Mouse (Mus musculus) gastrocnemius, postnatal 36 days (tissue): ENCODE data around the gene Kif27. TPM values are rescaled to one million over a fixed set of nuclear protein-coding genes. Genes with fewer than 3 reads are reported as not detected.

ENCODE experiments used
- DNase-seq, 2 experiments: peaks; one replicate each; pipeline ENCODE4 v3.0.0; 2022
- intact Hi-C: fragments of 180-260 bp; cut with DNase I; formaldehyde crosslinking; loops from one replicate; pipeline ENCODE4 v1.15.1; 2025
- microRNA-seq, 2 experiments: library from miRNA; unstranded; fragments of <30 nt; microRNA quantifications; one replicate each; pipeline ENCODE4 v1.2.0; 2021
- total RNA-seq, 2 experiments: library from RNA; stranded (reverse); gene quantifications; 2 replicates each; pipeline ENCODE4 v1.2.3; 2021

The Kif27 gene
- total RNA-seq, 2 experiments from 2014 or later, result not detected

GRCm38 (mm10) chr13:58287822-58288221 is 71.1 kb downstream of the Kif27 start:
- intact Hi-C loops, result loop anchor here (2.0 to 5.0 kb wide), 3 partner anchors 101 to 301 kb away; no protein-coding TSS in a partner anchor

GRCm38 (mm10) chr13:58283466-58283865 is 75.5 kb downstream of the Kif27 start:
- intact Hi-C loops, result no loop called here
- DNase-seq, result no peak

More at GRCm38 (mm10) chr13:58287822-58288221, 71.1 kb downstream of the Kif27 start:
- DNase-seq, result peak; percentile 63 to 84

- intact Hi-C loops, result no loop called here
- no peak for DNase-seq
These were observed 77.0 kb downstream of the Kif27 start for GRCm38 (mm10) chr13:58281936-58282335.

- intact Hi-C loops, result no loop called here
- no peak for DNase-seq
These were observed 78.4 kb downstream of the Kif27 start for GRCm38 (mm10) chr13:58280528-58280927.

DNA sequence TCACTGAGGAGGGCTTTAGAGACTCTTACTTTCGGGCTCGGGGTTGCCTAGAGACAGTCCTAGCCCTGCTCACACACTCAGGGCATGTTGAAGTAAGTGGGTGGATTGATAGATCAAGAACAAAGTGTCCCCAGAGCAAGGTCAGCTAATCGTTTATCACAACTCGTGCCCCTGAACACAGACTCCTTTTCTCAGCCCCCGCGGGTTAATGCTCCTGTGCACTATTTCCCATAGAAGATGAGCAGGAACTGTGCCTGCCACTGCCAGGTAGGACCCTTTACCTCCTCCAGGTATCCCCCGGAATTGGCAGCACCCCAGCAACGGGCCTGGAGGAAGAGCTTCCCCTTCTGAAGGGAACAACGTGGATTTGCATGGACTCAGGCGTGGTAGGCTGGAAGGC is 82.7 kb downstream of the Kif27 start:
- intact Hi-C loops, result no loop called here
- DNase-seq, result no peak

- DNase-seq, result no peak
- intact Hi-C loops, result no loop called here
These were observed 83.3 kb downstream of the Kif27 start, which contains the start of gene Gkap1 for GRCm38 (mm10) chr13:58275599-58275998. TSS of gene Gkap1 (minus strand) at chr13:58275699.

GRCm38 (mm10) chr13:58275076-58275475 is 83.8 kb downstream of the Kif27 start:
- intact Hi-C loops, result no loop called here

DNA sequence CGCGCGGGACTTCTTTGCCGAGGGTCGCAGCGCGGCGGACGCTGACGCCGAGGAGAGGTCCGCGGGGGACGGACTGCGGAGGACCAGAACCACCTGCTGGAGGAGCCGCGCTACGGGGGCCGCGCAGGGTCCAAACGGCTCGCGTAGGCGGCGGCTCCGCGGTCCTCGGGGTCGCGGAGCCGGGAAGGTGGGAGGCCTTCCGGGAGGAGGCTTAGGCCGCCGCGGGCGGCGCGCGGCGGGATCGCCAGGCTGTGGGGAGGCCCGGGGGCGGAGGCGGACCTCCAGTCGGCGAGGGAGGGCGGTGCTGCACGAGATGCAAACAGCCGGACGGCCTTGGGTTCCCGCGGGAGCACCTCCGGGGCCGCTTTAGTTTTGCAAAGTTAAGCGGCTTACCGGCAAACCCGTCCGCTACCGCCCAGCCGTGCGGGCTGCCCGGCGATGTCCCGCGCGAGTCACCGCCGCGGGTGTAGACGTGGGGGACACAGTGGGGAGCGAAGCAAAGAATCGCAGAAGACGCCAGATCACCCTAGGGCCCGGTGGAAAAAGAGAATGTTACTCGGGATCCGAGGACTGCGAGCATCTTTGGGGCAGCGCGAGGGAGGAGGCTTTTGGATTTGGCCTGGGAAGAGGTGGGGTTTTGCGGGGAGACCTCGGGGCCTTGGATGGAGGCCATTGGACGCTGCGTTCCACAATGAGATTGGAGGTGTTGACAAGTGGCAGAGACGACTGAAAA is 84.5 kb downstream of the Kif27 start:
- intact Hi-C loops, result no loop called here
- DNase-seq, result peak; percentile 50 to 55

More at GRCm38 (mm10) chr13:58275076-58275475, 83.8 kb downstream of the Kif27 start:
- no peak for DNase-seq

GRCm38 (mm10) chr13:58273411-58274258 is 85.3 kb downstream of the Kif27 start:
- intact Hi-C loops, result no loop called here
- DNase-seq, result peak in 1 of 2 experiments; percentile 17

DNA sequence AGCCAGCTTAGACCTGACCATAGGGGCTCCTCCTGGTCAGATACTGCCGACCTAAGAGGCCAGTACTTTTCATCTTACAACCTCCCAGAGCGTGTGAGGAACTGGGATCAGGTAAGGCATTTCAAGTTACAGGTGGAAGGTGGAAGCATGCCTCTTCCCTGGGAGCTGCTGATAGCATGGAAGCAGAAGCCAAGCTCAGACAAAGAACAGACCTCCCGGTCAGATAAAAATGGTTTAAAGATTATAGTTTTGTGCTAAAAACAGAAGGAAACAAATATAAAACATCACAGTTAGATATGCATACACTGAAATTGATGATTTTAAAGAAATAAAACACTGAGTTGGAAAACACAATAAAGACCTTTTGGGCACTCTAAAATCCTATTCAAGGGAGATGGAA is 92.1 kb downstream of the Kif27 start:
- intact Hi-C loops, result no loop called here
- no peak for DNase-seq

DNA sequence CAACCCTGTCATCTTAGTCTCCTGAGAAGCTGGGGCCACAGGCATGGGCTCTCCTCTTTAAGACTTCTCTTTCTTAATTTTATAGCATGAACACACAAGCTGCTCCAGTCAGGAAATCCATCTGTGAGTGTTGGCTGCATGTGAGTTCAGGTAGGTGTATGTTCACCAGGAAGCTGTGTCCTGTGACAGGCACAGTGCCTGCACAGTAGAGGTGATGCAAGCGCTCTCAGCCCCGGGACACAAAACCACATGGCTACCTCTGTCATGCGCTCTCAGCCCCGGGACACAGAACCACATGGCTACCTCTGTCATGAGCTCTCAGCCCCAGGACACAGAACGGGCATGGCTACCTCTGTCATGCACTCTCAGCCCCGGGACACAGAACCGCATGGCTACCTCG is 95.4 kb downstream of the Kif27 start:
- intact Hi-C loops, result no loop called here
- no peak for DNase-seq

- intact Hi-C loops, result no loop called here
- DNase-seq, result no peak
These were observed 97.2 kb downstream of the Kif27 start for GRCm38 (mm10) chr13:58261674-58262073.

DNA sequence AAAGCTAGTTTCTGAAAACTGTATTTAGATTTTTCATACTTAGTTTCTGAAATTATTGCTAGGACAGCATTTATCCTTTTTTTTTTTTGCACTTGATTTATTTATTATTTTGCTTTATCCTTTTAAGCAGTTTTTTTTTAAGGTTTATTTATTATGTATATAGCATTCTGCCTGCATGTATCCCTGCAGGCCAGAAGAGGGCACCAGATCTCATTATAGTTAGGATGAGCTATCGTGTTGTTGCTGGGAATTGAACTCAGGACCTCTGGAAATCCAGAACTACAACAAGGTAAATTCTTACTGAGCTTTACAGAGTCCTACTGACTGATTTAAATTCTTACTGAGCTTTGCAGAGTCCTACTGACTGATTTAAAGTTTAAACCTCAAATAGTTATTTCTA is 105.7 kb downstream of the Kif27 start:
- DNase-seq, result no peak
- intact Hi-C loops, result no loop called here

DNA sequence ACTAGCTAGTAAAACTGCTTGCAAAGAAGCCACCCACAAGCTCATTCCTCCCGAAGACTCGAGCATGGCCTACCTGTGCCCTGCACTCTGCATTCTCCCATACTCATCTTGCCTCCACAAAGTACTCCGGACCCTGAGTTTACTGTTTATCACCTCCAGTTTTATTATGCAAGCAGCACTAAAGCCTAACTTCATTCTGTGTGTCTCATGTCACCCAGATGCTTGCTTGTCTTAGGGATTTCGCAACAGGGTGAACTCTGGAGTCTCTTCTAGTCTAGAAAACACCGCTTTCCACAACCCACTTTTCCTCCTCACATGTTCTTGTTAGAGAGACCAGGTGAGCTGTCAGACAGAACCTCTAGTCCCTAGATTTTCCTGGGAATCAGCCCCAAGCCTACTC is 110.0 kb downstream of the Kif27 start:
- intact Hi-C loops, result no loop called here
- DNase-seq, result no peak

Small RNA genes lying within 50 kb of the gene (microRNA-seq; reads per million reads assigned to microRNA genes)
- gene Mir6369, result 0 reads per million in 2 experiments
- gene Mir7-1, result 68.7 to 74.2 reads per million in 2 experiments

Other genes starting within 250 kb of the Kif27 start
- gene Klhl3, start 245.5 kb downstream of the Kif27 start, total RNA-seq, result under 1 TPM; 0.49 to 0.54 TPM
- gene Hnrnpa0, start 230.6 kb downstream of the Kif27 start, total RNA-seq, result 10 to 100 TPM; 30.3 to 36.8 TPM
- gene Idnk, start 201.5 kb downstream of the Kif27 start, total RNA-seq, result 1 to 10 TPM; 8.5 to 8.6 TPM
- 10 to 100 TPM; 42.1 to 44.9 TPM for gene Ubqln1, start 143.5 kb downstream of the Kif27 start, total RNA-seq
- gene Gkap1, start 83.4 kb downstream of the Kif27 start, total RNA-seq, result 10 to 100 TPM; 20.6 to 24.3 TPM
- gene 2210016F16Rik, start 26.1 kb upstream of the Kif27 start, total RNA-seq, result 1 to 10 TPM; 6.8 to 6.9 TPM
- 1 to 10 TPM; 4.8 to 5.0 TPM for gene Rmi1, start 43.1 kb upstream of the Kif27 start, total RNA-seq
- 100 to 1,000 TPM; 216 to 254 TPM for gene Hnrnpk, start 44.2 kb upstream of the Kif27 start, total RNA-seq